Mouse (Mus musculus) T-helper 2 cell (primary cell): ENCODE data around the gene Dusp28.

Source experiments
- in situ Hi-C: fragments of 300-600 bp; cut with MboI, MseI; formaldehyde crosslinking; loops from one replicate; pipeline ENCODE4 v1.15.1; 2025; ENCODE audit warnings: high pct_unique_total_duplicates

The Dusp28 gene

GRCm38 (mm10) chr1:92907632-92908360 lies 1.0 kb downstream of the Dusp28 start:
- in situ Hi-C loops = loop anchor here (25.0 kb wide), 1 partner anchor 1495 kb away; the partner anchor contains the start of gene Hes6

GRCm38 (mm10) chr1:92908664-92909063 lies 1.9 kb downstream of the Dusp28 start:
- in situ Hi-C loops = loop anchor here (25.0 kb wide), 1 partner anchor 1496 kb away; the partner anchor contains the start of gene Hes6

- in situ Hi-C loops = loop anchor here (25.0 kb wide), 1 partner anchor 1497 kb away; the partner anchor contains the start of gene Hes6
Measured at GRCm38 (mm10) chr1:92909068-92909467, 2.3 kb downstream of the Dusp28 start.

GRCm38 (mm10) chr1:92910239-92910885 lies 3.6 kb downstream of the Dusp28 start, which contains the start of gene Rnpepl1:
TSS of gene Rnpepl1 (plus strand) at chr1:92910783.
- in situ Hi-C loops = loop anchor here (25.0 kb wide), 1 partner anchor 1498 kb away; the partner anchor contains the start of gene Hes6

- in situ Hi-C loops = loop anchor here (25.0 kb wide), 1 partner anchor 1499 kb away; the partner anchor contains the start of gene Hes6
Measured at GRCm38 (mm10) chr1:92910925-92911720, 4.3 kb downstream of the Dusp28 start.

GRCm38 (mm10) chr1:92911721-92912138 lies 4.9 kb downstream of the Dusp28 start:
- in situ Hi-C loops = loop anchor here (25.0 kb wide), 1 partner anchor 1499 kb away; the partner anchor contains the start of gene Hes6

GRCm38 (mm10) chr1:92912286-92912685 lies 5.5 kb downstream of the Dusp28 start:
- in situ Hi-C loops = loop anchor here (25.0 kb wide), 1 partner anchor 1500 kb away; the partner anchor contains the start of gene Hes6

GRCm38 (mm10) chr1:92914239-92914638 lies 7.5 kb downstream of the Dusp28 start:
- in situ Hi-C loops = loop anchor here (25.0 kb wide), 1 partner anchor 1502 kb away; the partner anchor contains the start of gene Hes6

GRCm38 (mm10) chr1:92914993-92915392 lies 8.2 kb downstream of the Dusp28 start:
- in situ Hi-C loops = loop anchor here (25.0 kb wide), 1 partner anchor 1503 kb away; the partner anchor contains the start of gene Hes6

GRCm38 (mm10) chr1:92916725-92917124 lies 9.9 kb downstream of the Dusp28 start:
- in situ Hi-C loops = loop anchor here (25.0 kb wide), 1 partner anchor 1504 kb away; the partner anchor contains the start of gene Hes6

- in situ Hi-C loops = loop anchor here (25.0 kb wide), 1 partner anchor 1507 kb away; the partner anchor contains the start of gene Hes6
Measured at GRCm38 (mm10) chr1:92919151-92919550, 12.4 kb downstream of the Dusp28 start.

GRCm38 (mm10) chr1:92919775-92920174 lies 13.0 kb downstream of the Dusp28 start:
- in situ Hi-C loops = loop anchor here (25.0 kb wide), 1 partner anchor 1507 kb away; the partner anchor contains the start of gene Hes6

GRCm38 (mm10) chr1:92920474-92921200 lies 13.9 kb downstream of the Dusp28 start:
- in situ Hi-C loops = loop anchor here (25.0 kb wide), 1 partner anchor 1508 kb away; the partner anchor contains the start of gene Hes6

- in situ Hi-C loops = loop anchor here (25.0 kb wide), 1 partner anchor 1509 kb away; the partner anchor contains the start of gene Hes6
Measured at GRCm38 (mm10) chr1:92921496-92921895, 14.7 kb downstream of the Dusp28 start.

GRCm38 (mm10) chr1:92930171-92930706 lies 23.5 kb downstream of the Dusp28 start:
- in situ Hi-C loops = no loop called here

GRCm38 (mm10) chr1:92933611-92934010 lies 26.8 kb downstream of the Dusp28 start:
- in situ Hi-C loops = no loop called here

- in situ Hi-C loops = no loop called here
Measured at GRCm38 (mm10) chr1:92934182-92934827, 27.5 kb downstream of the Dusp28 start, which contains the start of gene Capn10. TSS of gene Capn10 (plus strand) at chr1:92934376.

GRCm38 (mm10) chr1:92935054-92935962 lies 28.5 kb downstream of the Dusp28 start:
- in situ Hi-C loops = no loop called here
